Mouse (Mus musculus) brain, embryonic 14.5 days (tissue): Measurements from ENCODE around the gene Unc5c. TPM values are rescaled to one million over a fixed set of nuclear protein-coding genes. Genes with fewer than 3 reads are reported as not detected.

Experiments
- DNase-seq: peaks from one replicate; pipeline ENCODE4 v3.0.0-alpha.2; 2011; ENCODE audit warnings: low read depth
- CTCF ChIP-seq: fragments of 200-500 bp; IDR thresholded peaks from 2 replicates; pipeline ENCODE4 v1.5.1; 2012; ENCODE audit warnings: inconsistent platforms, mild to moderate bottlenecking, moderate library complexity, borderline replicate concordance; ENCODE audit not compliant: insufficient read depth, insufficient read length; ENCODE audit errors: extremely low read depth
- POLR2A ChIP-seq: fragments of 200-500 bp; IDR thresholded peaks from 2 replicates; pipeline ENCODE4 v1.6.1; 2012; ENCODE audit warnings: mild to moderate bottlenecking, inconsistent platforms, borderline replicate concordance; ENCODE audit not compliant: poor library complexity, insufficient read depth, insufficient read length, severe bottlenecking; ENCODE audit errors: extremely low read depth
- polyA plus RNA-seq: library from polyadenylated mRNA; depleted of rRNA; stranded (reverse); fragments of >200 nt; gene quantifications from 2 replicates; pipeline ENCODE4 v1.2.3, GENCODE M21; 2012

The Unc5c gene
- polyA plus RNA-seq, 1 experiment, result 17.9 TPM

DNA sequence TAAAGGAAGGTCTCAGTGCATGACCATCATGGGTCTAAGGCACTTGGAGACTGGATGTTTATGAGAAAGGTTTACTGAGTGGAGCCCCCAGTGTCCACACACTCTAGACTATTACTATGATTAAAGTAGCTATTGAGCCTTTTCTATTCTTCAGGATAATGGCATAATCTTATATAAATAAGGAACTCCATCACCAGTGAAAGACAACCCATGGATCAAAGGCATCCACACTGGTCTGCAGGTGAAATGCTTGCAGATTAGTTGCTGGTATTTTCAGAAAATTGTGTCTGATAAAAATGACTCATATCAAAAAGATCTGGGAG is 116.8 kb downstream of the Unc5c start:
- TF ChIP-seq CTCF, result no peak
- TF ChIP-seq POLR2A, result no peak
- DNase-seq, result no peak

DNA sequence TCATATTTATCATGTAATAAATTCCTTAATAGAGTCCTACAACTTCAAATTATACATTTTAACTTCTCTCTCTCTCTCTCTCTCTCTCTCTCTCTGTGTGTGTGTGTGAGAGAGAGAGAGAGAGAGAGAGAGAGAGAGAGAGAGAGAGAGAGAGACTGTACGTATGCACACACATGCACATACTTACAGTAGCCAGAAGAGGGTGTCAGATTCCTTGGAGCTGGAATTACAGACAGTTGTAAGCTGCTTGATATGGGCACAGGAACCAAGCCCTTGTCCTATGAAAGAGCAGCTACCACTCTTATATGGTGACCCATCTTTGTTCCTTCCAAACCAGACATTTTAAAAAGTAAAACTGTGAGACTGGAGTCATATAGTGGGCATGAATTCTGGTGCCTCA is 118.2 kb downstream of the Unc5c start:
- no peak for TF ChIP-seq POLR2A
- no peak for TF ChIP-seq CTCF
- no peak for DNase-seq

DNA sequence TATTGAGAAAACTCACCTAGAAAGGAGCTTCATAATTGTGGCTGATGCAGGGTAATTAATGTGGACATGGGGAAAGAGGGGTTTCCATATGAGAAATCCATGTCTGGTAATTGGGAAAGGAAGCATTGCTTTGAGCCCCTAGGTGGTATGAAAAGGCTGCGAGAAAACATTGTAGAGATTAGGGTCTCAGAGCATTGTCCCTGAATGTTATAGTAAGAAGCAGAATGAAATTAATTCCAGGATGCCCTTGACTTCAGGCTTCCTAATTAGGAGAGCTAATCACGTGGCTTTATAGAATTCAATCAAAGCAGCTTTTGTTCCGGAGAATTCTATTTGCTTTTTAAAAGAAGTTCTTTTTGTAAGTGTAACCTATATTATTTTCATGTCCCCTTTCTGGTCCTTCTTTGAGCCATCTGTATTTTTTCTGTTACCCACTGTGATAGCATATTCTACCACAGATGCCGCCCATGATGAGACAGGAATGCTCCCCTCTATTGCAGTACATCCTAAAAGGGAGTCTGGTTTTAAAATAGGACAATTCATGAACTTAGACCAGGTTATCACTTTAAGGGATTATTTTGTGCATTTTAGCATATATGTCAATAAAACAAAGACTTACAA is 124.5 kb downstream of the Unc5c start:
- TF ChIP-seq POLR2A (no peak), CTCF (no peak)
- peak; percentile 61 for DNase-seq

DNA sequence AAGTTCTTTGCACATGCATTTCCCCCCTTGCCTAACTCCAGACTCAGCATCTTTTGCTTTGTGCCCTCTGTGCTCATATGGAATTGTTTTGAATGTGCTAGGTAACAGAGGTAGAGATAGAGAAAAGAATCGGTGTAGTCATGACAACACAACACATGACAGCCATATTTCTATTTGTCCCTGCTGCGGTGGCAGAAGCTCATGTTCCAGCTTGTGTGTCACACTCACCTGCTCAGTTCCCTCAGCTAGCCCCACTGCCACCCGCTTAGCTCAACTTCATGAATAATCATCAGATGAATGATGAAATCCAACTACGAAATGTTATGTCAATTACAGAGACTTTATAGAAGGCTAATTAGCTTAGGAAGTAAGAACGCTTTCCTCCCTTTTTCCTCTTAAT is 128.2 kb downstream of the Unc5c start:
- DNase-seq, result no peak
- TF ChIP-seq POLR2A (no peak), CTCF (no peak)

DNA sequence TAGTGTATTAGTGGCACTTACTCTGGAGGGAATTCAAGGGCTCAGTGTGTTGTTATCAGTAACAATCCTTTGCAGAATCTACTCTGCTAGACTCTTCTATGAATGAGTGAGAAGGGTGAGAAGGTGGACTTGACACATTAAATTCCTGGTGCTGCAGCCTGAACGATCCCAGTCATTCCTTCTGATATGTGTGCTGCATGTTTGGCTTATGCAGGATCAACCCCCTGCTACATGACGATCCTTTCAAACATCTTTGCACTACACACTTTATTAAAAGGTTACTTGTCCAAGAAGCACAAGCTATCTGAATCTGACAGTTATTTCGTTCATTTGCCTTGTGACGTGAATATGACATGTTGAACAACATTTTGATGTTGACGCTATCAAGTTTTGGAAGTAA is 129.1 kb downstream of the Unc5c start:
- DNase-seq, result no peak
- TF ChIP-seq POLR2A (no peak), CTCF (no peak)

DNA sequence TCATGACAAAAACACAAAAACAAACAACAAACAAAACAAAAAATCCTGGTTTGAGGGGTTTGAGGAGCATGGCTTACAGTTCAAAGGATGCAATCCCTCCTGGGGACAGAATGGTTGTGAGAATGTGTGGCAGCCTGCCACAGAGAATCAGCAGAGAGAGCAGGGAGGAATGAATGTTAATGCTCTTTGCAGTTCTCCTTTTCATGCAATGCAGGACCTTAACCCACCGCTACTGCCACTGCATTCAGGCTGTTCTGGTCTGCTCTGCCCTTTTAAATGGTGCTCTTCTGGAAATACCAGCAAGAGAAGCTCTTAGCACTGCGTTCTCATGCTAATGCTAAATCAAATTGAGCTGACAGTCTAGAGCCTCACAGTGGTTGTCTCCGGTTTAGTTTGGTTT is 130.1 kb downstream of the Unc5c start:
- TF ChIP-seq CTCF (no peak), POLR2A (no peak)
- DNase-seq, result no peak

DNA sequence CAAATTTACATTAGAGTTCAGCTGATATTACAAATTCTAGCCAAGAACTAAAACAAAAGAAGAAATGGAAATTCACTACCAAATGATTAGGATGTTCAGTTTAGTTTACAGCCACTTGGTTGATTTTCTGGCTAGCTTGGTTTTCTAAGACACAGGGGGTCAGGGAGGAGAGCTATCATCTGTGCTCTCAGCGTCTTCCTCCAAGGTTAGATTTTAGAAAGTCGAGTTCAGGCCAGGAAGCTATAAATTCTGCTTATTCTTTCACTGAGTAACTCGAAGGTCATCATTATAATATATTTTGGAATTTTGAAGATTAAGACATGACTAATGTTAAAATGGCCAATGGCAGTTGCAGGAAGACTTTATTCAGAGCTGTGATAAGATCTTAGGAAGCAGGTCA is 131.4 kb downstream of the Unc5c start:
- TF ChIP-seq POLR2A, result no peak
- no peak for DNase-seq

DNA sequence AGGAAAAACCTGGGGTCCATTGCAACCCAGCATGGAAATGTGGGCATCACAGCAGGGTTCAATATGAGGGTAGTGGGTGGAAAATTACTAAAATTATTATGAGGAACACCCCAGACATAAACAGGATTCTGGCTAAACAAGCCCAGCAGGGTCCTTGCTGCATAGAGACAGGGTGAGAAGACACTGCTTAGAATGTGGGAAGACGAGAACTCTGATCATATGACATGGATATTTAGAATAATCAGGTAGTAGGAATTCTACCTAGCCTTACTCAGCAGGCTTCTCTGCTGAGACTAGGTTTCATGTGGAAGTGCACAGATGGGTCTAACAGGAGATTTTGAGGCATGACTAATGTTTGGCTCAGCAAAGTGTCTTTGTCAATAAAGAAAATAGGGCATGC is 131.9 kb downstream of the Unc5c start:
- no peak for TF ChIP-seq CTCF
- TF ChIP-seq POLR2A, result no peak
- no peak for DNase-seq

DNA sequence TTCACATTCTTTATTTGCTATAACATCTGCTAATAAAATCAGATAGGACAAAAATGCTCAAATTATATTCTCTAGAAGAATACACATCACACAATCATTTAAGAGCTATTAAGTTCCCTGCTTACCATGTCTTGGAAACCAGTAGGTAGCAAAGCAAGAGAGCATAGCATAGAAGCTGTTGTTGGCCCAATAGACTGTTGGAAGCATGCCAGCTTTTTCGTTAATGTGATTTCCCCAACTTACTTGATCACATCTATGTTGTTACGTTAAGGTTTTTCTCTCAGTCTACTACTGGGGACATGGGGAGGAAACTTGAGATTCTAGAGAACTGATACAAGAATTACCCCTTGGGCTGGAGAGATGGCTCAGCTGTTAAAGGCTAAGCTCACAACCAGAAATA is 133.0 kb downstream of the Unc5c start:
- TF ChIP-seq CTCF (no peak), POLR2A (no peak)

DNA sequence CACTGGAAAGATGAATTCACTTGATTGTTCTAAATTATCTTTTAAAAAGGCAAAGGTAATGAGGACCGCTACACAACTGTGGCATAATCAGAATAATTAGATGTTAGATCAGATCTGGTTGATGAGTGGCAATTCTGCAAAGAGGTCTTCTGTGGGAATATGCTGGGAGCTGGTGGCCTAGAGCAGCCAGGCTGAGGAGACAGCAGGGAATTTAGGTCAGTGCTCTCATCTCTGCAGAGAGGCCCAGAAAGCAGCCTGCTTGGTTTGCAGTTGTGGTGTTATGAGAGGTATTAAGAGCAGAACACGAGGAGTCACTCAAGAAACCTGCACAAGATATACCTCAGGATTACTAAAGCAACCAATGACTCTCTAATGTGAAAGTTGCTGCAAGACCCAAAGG is 133.9 kb downstream of the Unc5c start:
- DNase-seq, result no peak
- TF ChIP-seq CTCF (no peak), POLR2A (no peak)

More for the DNA sequence above, 133.0 kb downstream of the Unc5c start:
- DNase-seq, result no peak

DNA sequence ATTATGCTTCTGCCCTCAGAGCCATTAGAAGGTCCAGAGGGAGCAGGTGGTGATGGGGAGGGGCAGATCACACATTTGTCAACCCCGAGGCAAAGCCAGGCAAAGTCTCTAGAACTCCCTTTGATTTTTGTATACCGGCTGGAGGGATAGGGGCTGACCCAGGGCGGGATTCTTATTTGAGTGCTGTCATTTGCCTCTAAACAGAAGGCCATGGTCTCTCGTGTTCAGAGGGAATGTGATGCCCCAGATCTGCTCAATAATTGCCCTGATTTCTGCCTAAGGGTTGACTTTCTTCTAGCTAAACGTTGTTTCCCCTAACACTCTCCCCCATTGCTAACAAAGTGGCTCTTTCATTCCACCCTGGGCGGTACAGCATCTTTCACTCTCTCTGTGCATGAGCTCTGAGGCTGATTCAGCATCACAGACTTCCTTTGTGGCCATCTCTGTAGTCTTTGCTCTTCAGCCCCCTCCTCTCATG is 136.1 kb downstream of the Unc5c start:
- peak; percentile 73 for DNase-seq

DNA sequence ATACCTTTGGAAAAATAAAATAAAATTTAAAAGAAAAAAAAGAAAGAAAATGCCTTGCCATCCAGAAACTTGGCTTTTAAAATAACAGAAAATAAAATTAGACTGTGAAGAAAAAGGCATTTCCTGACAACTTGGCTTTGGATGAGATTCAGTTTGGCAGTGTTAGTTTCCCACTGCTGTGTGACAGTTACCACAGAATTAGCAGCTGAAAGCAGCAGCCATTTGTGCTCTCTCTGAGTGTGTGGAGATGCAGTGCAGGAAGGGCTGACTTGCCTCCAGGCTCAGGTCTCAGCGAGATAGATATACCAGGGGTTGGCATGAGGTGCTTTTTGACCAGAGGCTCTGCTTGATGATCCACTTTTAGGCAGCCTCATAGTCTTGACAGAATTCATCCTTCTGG is 151.7 kb downstream of the Unc5c start:
- no peak for TF ChIP-seq POLR2A
- DNase-seq, result no peak

More for the DNA sequence above, 136.1 kb downstream of the Unc5c start:
- no peak for TF ChIP-seq POLR2A
- no peak for TF ChIP-seq CTCF
